Mouse (Mus musculus) embryo, embryonic 10 days (tissue): ENCODE data around the gene Mag.
"Not testable (repeated sequence)": the region's sequence is repeated elsewhere in the genome, so short reads cannot be mapped to it uniquely, and the experiment has no call there.

Source experiments
- DNase-seq: peaks from one replicate; pipeline ENCODE4 v3.0.0-alpha.2; 2015; ENCODE audit warnings: low spot score

Mag gene

GRCm38 (mm10) chr7:30940070-30940469 is 25.4 kb upstream of the Mag start:
- not testable (repeated sequence) for DNase-seq

GRCm38 (mm10) chr7:30935422-30936099 is 20.9 kb upstream of the Mag start:
- DNase-seq: not testable (repeated sequence)

GRCm38 (mm10) chr7:30924581-30924980 is 9.9 kb upstream of the Mag start, which contains the start of gene Hamp2:
Gene Hamp2 (minus strand): TSS chr7:30924681.
- not testable (repeated sequence) for DNase-seq

- no peak for DNase-seq
Observed at GRCm38 (mm10) chr7:30924071-30924470, 9.4 kb upstream of the Mag start.

- not testable (repeated sequence) for DNase-seq
Observed at GRCm38 (mm10) chr7:30922490-30922889, 7.8 kb upstream of the Mag start.

GRCm38 (mm10) chr7:30920217-30920616 is 5.5 kb upstream of the Mag start:
- no peak for DNase-seq

- no peak for DNase-seq
Observed at GRCm38 (mm10) chr7:30917219-30917618, 2.5 kb upstream of the Mag start.

GRCm38 (mm10) chr7:30916713-30917112 is 2.0 kb upstream of the Mag start:
- no peak for DNase-seq

GRCm38 (mm10) chr7:30909773-30910172 is 4.9 kb downstream of the Mag start:
- no peak for DNase-seq

- no peak for DNase-seq
Observed at GRCm38 (mm10) chr7:30908992-30909431, 5.7 kb downstream of the Mag start.

GRCm38 (mm10) chr7:30908277-30908991 is 6.2 kb downstream of the Mag start:
- DNase-seq: peak; percentile 79

- no peak for DNase-seq
Observed at GRCm38 (mm10) chr7:30904042-30904441, 10.6 kb downstream of the Mag start.

- no peak for DNase-seq
Observed at GRCm38 (mm10) chr7:30895217-30895616, 19.5 kb downstream of the Mag start.

- peak; percentile 27 for DNase-seq
Observed at GRCm38 (mm10) chr7:30892515-30892914, 22.2 kb downstream of the Mag start.

GRCm38 (mm10) chr7:30891746-30892145 is 22.9 kb downstream of the Mag start:
- DNase-seq: no peak

- DNase-seq: no peak
Observed at GRCm38 (mm10) chr7:30890681-30891080, 24.0 kb downstream of the Mag start.

GRCm38 (mm10) chr7:30888786-30889185 is 25.9 kb downstream of the Mag start:
- no peak for DNase-seq

GRCm38 (mm10) chr7:30887568-30888188 is 27.0 kb downstream of the Mag start:
- no peak for DNase-seq

GRCm38 (mm10) chr7:30886852-30887251 is 27.8 kb downstream of the Mag start:
- DNase-seq: no peak

- DNase-seq: no peak
Observed at GRCm38 (mm10) chr7:30884047-30884446, 30.6 kb downstream of the Mag start.

- DNase-seq: no peak
Observed at GRCm38 (mm10) chr7:30881367-30881766, 33.3 kb downstream of the Mag start.

- DNase-seq: no peak
Observed at GRCm38 (mm10) chr7:30880176-30880575, 34.5 kb downstream of the Mag start, which contains the start of gene Cd22. Gene Cd22 (minus strand): TSS chr7:30880342.

GRCm38 (mm10) chr7:30878950-30879349 is 35.7 kb downstream of the Mag start:
- no peak for DNase-seq
